Mouse (Mus musculus) G1E-ER4 (cell line): Measurements from ENCODE around the gene Pyroxd1. TPM values are rescaled to one million over a fixed set of nuclear protein-coding genes. Genes with fewer than 3 reads are reported as not detected.

Source experiments
- GATA1 ChIP-seq: IDR thresholded peaks from one replicate; pipeline ENCODE4 v1.8.0; 2012; ENCODE audit warnings: low read length, inconsistent platforms
- polyA plus RNA-seq: library from polyadenylated mRNA; stranded (reverse); fragments of >175 nt; gene quantifications from 2 replicates; pipeline ENCODE4 v1.2.3, GENCODE M21; 2012

Pyroxd1 gene
- polyA plus RNA-seq, 1 experiment, result 3.1 TPM

DNA sequence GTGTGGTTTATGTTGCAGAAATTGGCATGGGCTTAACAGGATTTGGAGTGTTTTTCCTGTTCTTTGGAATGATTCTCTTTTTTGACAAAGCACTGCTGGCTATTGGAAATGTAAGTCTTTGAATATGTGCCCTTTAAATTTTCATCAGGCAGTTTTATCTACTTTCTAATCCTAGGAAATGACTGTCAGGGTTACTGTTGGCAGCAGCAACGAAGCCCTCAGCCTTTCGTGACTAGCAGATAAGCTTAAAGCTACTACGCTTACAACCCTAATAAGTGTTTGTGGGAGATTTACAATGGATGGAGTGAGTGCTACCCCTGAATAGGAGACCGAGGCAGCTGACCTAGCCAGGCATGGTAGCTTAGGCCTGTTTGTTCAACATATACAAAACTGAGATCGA, 46.9 kb downstream of the Pyroxd1 start:
- no peak for TF ChIP-seq GATA1

DNA sequence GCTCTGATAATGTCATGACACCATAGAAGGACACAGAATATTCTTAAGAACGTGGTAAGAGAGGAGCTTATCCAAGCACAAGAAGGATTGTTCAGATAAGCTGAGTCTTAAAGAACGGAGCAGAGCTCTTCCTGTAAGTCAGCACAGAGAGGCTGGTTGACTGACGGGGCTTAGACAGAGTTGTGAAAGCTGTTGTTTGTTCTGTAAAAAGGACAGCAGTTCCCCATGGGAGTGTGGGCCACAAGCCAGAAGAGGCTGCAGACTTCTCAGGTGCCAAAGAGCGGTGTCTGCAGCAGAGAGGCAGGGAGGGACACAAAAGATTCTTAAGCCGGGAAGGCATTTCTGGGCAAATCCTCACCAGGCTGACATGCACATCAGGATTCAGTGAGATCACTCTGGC, 49.2 kb downstream of the Pyroxd1 start:
- no peak for TF ChIP-seq GATA1

DNA sequence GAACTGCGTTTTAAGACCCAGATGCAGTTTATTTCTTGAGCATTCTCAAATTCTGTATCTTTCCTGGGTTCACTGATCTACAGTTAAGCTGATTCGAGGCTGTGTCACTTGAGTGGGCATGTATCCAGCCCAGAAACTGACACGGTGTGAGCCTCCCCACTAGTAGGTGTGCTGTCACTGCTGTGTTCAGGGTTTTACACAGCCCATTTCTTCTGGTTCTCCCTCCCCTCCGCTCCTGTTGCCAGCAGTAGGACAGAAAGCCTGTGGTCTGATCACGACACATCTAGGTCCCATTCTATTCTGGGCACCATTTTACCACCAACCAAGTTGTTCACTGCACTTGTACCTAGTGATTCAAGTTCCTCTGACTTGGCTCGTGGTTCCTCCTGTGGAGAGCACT, 50.3 kb downstream of the Pyroxd1 start:
- TF ChIP-seq GATA1, result no peak

DNA sequence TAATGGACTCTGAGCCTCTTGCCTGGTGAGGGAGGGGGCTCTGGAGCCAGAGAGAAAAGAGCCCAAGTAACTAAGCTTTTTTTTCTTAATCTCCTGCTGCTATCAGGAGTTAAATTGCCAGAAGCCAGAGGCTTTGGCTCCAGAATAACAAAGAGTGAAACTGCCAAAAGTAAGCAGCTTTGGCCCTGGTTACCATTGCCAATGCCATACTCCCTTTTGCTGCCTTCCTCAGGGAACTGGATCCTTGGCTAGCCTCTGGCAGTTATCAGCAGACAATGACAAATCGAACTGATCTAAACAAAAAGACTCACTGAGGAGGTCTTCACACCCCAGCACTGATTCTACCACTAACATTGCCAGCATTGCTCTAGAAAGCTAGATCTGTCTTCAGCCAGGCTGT, 65.7 kb downstream of the Pyroxd1 start:
- no peak for TF ChIP-seq GATA1

Other genes starting within 250 kb of the Pyroxd1 start
- not detected in 2 replicates for gene Slco1a6, start 137.1 kb upstream of the Pyroxd1 start, polyA plus RNA-seq
- gene Iapp, start 47.2 kb upstream of the Pyroxd1 start, polyA plus RNA-seq, result not detected in 2 replicates
- gene Slco1a5, start 22.7 kb upstream of the Pyroxd1 start, polyA plus RNA-seq, result not detected in 2 replicates
- 1.9 TPM in 2 replicates for gene Recql, start 41.4 kb downstream of the Pyroxd1 start, polyA plus RNA-seq
- 19.3 and 25.8 TPM in 2 replicates for gene Golt1b, start 41.6 kb downstream of the Pyroxd1 start, polyA plus RNA-seq
- gene Spx, start 67.8 kb downstream of the Pyroxd1 start, polyA plus RNA-seq, result not detected in 2 replicates
- not detected in 2 replicates for gene Gys2, start 127.5 kb downstream of the Pyroxd1 start, polyA plus RNA-seq
- gene Ldhb, start 162.3 kb downstream of the Pyroxd1 start, polyA plus RNA-seq, result not detected in 2 replicates
- gene Kcnj8, start 226.0 kb downstream of the Pyroxd1 start, polyA plus RNA-seq, result not detected in 2 replicates